Mouse (Mus musculus) layer of hippocampus, adult 9-11 months (tissue): ENCODE results near the gene Osbpl9.

ENCODE experiments used
- DNase-seq: peaks from one replicate; pipeline ENCODE4 v3.0.0; 2022

The Osbpl9 gene

DNA sequence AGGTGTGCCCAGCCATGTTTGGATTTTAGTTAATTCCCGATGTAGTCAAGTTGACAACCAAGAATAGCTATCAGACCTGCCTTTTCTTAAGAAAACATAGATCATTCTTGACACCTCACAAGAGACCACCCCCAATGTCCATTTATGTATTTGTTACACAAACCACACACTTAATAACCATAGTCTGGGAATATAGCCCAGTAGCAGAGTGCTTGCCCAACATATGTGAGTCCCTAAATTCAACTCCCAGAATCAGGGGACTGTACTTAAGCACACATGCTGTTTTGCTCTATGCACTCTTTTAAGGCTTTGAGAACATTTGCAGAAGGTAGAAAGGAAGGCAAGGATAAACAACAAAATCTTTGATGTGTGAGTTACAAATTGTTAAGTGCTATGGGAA lies 1.9 kb upstream of the Osbpl9 start:
- no peak for DNase-seq

DNA sequence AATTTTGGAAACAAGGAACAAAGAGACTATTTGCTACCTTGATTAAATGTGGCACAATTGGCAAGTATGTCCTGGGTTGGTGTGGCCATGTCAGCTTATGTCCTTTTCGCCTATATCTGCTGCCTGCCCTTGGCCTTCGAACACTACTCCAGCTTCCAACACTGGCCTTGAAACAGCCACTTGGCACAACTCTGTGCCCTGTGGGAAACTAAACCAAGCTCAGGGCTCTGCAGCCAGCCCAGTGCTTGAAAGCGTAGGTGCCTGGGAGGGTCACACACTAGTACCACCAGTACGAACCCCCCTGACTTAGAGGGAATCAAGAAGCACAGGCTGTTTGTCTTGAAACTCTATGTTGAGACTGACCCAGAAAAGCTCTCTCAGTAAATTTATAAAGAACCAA lies 3.0 kb downstream of the Osbpl9 start:
- no peak for DNase-seq

DNA sequence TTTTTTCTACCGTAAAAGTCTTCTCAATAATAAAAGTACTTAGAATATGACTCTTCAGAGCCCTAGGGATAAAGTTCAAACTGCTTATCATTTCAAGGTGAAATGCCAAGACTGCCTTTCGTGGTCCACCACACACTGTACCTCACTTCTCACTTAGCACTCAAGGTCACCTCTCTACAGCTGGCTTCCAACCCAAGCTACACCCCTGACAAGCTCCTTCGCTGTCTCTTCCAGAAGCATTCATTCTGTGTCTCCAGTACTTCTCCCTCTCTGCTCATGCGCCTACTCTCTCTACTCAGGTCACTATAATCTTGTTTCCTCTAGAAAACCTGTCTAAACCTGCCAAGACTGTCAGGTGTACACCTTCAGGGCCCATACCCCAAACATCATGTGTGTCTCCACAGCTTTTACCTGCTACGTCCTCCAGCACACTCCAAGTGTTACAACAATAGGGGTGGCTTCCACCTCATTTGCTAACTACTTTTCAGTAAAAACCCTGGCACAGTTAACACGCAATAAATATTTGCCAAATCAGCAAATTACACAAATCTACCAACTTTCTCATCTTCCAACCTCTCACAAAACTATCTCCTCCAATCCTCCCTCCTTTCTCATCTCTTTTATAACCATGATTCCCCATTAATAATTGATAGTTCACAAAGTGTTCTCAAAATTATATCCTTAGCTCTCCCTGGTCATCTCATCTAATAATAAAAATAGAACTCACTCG lies 6.0 kb downstream of the Osbpl9 start:
- DNase-seq: no peak

DNA sequence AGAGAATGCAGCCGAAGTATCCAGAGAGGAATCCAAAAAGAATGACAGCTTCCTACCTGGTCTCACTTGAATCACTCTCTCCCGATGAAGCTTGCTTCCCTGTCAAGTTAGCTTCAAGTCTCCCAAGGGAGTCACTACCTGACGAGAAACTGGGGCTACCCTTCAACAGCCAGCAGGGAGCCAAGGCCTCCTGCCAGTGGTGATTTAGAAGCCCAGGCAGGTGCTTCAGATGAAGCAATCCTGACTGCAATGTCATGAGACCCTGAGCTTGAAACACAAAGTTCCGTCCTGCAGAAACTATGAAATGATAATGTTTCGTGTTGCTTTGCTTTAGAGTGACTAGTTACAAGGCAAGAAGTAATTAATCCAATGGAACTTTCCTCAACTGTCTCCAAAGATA lies 8.2 kb downstream of the Osbpl9 start:
- no peak for DNase-seq

DNA sequence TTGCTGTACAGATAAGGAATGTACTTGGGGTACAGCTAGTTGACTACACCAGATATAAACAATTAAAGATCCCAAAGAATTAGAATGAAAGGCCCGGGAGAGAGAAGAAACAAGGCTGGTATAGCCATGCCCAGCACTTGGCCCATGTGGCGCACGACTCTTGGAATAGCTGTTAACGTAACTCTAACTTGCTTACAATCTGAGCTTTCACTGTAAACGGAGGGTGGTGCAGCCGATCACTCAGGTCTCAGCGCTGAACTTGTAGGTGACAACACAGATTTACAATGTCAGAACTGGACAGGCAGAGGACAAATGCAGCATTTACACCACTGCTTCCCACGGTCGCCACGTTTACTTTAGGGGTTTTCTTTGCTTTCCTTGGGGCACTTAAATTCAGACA lies 10.5 kb downstream of the Osbpl9 start:
- no peak for DNase-seq

DNA sequence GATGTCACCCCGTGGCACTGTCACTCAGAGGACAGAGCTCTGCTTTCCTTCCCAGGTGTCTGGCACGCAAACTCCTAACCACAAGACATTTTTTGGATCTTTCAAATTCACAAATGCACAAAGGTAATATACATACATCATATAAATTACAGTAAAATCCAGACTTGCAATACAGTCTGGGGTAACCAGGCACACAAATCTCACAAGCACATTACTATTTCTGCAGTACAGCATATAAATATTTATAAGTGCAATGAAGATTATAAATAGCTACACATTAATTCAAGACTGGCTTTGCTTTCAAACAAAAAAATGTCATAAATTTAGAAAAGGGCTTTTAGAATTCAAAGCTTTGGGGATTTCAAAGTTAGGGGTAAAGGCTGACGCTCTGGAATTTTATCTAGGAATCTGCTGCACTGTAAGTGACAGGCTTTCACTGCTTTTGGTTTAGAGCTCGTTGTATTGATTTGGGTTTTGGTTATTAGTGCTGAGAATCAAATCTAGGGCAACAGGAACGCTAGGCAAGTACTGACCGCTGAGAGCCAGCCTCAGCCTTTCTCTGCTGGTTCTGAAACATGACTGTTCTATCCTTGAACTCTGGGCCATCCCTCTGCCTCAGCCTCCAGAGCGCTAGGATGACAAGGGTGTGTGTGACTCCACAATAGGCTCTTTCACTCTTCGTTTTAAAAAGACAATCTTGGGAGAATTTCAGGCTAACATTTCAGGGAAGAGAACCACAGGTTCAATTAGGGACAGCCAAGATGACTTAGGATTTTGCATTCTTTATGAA lies 16.3 kb downstream of the Osbpl9 start:
- DNase-seq: no peak

DNA sequence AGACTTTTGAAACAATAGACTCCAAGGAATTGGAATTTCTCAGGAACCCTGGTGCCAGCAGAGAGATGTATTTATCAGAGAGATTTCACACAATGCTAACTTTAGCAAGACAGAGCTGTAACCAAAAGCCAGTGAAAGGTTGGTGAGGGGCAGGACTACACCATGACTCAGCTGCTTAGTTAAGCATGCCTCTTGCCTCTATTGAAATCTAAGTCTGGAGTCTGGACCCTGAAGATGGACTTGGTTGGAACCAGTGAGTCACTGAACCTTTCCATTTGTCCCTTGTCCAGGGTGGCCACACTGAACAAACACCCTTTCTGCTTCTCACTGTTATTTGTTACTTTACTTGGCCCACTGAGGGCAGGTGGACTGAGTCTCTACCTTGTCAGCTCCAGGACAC lies 26.4 kb downstream of the Osbpl9 start:
- no peak for DNase-seq

DNA sequence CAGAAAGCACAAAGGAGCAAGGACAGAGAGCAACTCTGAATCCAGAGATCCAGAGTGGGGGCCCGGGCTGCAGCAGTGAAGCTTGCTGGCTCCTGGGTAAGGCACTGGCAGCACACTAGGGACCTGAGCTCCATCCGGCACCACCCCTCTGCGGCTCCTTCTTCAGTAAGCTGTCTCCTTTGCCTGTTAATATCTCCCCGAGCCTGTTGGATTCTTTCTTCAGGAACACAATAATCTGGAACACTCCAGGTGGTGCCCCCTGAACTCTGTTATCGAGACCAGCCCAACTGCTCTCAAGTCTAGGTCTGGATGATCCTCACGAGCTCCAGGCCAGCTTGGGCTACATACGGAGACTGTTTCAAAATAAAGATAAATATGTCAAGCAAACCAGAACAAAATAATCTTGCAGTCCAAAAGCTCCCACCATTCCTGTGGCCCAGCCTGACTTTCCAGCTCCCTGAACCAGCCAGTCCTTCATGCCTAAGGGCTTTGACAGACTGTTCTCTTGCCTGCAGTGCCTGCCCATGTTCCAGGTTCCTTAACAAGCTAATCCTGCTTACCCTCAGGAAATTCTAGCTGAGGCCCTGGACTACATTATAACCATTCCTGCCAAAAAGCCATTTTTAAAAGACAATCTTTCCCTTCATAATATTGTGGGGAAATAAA lies 28.2 kb downstream of the Osbpl9 start:
- no peak for DNase-seq

DNA sequence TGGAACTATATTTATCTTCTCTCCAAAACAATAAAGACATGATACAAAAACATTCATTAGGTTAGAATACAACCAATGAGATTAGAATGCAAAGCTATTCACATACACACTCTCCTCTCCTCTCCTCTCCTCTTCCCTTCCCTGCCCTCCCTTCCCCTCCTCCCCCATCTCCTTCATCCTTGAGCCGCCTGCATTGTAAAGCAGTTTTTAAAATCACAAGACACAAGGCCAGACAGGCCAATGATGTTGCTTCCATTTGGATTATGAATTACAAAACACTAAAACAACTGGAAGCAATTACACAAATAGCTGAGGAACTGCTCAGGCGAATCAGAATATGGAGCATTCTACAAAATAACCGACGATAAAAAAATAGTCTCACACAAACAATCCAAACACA lies 28.7 kb downstream of the Osbpl9 start:
- no peak for DNase-seq

DNA sequence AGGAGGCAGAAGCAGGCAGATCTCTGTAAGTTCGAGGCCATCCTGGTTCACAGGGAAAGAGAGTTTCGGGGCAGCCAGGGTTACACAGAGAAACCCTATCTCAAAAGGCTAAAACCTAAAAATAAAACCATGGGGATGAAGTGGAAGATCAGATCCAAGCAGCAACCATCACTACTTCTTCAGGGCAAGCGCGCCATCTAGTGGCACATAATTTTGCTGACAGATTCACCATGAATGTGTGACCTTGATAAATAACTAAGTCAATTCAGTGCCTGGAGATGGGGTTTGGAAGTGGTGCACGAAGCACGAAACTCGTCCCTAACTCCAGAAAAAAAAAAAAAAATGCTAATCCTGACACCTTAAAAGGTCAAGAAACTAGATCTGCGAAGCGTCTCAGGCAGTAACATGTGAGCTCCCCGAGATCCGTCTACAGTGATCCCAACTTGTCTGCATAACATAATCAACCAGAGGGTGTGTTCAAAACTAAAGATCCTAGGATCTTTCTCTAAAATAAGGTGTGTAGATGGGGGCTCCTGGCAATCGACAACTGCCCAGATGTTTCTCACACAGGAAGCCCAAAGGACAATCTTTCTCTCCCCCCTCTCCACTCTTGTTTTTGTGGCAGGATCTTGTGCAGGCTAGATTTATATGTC lies 36.4 kb downstream of the Osbpl9 start:
- peak; percentile 78 for DNase-seq

DNA sequence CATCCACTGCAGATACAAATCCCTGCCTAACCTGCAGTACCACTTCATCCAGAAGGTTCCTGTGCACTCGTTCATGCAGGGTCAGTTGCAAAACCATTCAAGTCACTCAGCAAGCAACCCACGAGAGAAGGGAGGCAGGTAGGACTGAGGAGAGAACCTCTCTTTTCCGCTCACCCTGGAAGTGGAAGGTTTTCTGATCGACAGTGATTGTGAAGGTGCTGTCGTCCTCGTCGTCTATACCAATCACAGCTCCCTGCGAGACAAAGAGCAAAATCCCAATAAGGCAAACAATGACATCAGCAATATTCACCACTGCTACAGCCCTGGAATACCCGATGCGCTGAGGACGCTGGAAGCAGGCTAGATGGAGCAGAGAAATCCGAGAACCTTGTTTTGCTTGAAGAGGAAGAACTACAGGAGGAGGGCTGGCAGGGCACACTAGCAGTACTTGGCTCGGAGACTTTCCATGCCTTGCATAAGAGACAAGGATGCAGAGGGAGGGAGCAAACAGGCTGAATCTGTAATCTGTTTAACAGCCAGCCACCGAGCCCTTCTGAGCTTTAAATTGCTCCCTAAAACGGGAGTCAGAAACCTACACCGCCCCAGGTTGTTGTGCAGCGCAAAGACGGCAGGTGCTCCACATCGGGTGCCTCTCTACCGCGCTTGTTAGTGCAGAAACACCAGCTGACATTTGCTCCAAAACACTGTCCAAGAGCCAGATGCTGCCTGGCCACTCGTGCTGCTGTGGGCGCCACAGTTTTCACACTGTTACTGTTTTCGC lies 45.4 kb downstream of the Osbpl9 start:
- peak; percentile 31 for DNase-seq

DNA sequence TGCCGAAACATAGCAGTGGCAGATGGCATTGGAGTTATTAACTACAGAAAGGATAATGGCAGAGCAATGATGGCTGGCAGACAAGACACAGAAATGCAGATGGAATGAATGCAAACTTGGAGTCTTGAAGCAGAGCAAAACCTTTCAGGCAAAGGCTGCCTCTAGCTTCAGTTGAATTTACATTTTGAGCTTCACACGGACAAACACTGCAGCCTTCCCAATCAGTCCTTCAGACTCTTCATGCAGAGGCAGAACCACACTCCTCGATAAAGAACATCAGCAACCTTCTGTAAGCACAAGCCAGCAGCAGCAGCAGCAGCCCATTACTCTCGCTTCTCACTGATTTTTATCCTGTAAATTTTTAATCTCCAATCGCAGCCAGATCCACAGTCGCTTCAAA lies 46.0 kb downstream of the Osbpl9 start:
- no peak for DNase-seq

DNA sequence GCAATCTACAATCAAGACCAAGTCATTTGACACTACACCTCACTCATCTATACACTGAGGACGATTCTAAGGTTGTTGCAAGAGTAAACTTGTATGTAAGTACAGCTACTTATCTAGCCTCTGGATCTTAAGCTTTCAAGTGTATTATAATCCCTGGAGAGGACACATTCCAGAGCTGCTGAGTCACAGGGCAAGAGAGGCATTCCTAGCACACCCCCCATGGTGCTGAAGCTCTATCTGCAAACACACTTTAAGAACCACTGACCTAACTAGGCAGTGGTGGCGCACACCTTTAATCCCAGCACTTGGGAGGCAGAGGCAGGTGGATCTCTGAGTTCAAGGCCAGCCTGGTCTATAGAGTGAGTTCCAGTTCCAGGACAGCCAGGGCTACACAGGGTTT lies 51.9 kb downstream of the Osbpl9 start:
- no peak for DNase-seq

DNA sequence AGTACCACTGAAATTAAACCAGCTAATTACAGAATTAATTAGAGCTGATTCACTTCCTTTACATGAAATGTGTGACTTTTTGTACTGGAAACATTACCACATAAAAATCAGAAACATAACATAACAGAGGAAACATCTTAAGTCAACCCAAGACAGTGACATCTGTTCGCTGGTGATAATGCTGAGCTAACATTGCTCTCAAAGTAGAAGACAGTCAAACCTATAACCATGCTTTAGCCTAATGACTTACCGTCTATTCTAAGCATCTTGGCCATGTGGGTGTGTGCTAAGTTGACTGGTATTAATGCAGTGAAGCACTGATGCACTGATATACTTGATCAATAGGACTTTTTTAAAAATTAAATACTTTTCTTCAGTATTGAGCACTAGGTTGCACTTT lies 52.7 kb downstream of the Osbpl9 start:
- no peak for DNase-seq

DNA sequence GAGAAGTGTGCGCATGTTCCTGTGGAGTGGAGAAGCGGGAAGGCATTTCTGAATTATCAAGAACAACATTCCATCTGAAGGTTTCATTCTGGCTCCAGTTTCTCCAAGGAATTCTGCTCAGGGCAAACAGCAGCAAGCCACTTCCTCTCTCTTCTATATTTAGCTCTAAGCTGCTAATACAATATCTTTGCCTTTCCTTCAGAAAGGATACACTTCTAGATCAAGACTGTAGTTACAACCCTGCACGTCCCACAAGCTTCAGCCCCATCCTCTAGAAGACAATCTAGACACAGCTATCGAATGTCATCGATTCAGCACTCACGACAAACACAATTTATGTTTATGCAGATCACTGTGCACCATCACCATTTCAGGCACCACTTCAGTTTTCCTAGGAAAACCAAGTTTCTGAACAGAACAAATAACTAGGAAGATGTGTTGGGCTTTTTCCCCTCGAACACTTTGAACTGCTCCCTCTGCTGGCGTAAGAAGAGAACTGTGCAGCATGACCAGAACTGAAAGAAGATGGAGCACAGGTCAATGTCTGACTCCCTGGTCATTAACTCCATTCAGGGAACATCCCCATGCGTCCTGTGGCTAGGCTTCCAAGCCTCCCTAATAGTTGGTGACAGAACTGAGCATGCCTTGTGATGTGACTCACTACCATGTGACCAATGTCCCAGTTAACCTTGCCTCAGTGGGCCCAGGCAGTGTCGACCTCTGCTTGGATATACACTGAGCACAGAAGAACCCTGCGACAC lies 54.6 kb downstream of the Osbpl9 start:
- DNase-seq: no peak

DNA sequence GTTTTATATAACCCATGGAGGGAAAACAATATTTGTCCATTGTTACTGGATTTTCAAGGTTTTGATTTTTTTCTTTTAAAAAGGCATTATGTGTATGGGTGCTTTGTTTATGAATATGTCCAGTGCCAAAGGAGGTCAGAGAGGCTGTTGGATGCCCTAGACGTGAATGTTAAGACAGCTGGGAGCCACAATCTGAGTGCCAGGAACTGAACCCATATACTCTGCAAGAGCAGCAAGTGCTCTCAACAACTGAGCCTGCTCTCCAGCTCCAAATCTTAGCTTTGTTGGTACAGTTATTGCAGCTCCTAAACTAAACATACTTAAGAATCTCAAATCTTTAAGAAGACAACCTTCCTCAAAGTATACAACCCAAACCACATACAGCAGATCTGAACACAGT lies 59.0 kb downstream of the Osbpl9 start:
- no peak for DNase-seq

DNA sequence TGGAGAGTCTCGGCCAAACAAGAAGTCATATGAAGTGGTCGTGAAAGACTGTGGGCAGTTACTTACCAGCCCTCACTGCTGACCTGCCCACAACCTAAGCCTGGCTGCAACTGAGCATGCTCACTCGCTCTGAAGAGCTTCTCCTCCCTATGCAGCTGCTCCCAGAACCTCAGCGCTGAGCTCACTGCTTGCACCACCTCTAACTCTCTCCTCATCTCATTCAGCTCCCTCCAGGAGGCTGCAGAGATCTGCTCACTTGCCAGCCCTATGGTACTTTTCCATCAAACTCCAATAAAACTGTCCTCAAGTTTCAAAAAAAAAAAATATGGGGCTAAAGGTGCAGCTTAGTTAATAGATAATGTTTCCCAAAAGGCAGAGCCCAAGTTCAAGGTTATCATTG lies 63.5 kb downstream of the Osbpl9 start:
- no peak for DNase-seq

DNA sequence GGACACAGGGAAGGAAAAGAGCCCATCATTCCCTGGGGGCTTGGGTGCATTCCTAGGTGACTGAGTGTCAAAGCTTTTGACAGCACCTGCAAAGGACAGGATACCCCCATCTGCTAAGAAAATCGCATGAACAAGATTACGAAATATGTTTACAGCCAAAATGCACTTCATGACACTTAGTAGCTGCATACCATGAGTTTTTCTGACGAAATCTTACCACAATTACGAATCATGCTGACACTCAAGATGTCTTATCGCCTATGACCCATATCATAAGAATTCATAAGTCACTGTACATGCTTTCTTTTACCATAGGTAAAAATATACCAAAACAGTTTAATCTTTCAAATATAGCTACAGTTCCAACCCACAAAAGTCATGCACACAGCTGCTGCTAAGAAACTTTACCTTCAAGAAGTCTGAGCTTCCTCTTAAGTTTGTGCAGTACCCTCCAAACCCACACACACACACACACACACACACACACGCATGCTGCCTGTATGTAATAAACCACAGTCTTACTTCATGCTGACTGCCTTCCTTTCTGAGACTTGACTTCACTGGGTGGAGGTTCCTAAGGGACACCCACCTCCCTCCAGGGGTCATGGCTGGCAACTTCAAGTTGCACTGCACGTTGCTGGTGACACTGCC lies 65.5 kb downstream of the Osbpl9 start:
- DNase-seq: no peak

DNA sequence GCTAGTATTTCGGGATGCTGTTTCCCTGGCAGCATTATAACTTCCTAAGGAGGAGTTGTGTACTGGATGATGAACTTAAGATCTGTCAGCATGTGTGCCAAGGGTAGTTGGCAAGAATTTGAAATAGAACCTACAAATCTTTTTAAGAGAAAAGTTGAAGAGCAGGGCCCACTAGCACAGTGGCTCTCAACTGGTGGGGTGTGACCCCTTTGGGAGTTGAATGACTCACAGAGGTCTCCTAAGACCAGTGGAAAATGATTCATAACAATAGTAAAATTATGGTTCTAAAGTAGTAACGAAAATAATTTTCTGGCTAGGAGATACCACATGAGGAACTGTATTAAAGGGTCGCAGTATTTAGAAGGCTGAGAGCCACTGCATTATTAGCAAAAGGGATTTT lies 67.1 kb downstream of the Osbpl9 start:
- no peak for DNase-seq

DNA sequence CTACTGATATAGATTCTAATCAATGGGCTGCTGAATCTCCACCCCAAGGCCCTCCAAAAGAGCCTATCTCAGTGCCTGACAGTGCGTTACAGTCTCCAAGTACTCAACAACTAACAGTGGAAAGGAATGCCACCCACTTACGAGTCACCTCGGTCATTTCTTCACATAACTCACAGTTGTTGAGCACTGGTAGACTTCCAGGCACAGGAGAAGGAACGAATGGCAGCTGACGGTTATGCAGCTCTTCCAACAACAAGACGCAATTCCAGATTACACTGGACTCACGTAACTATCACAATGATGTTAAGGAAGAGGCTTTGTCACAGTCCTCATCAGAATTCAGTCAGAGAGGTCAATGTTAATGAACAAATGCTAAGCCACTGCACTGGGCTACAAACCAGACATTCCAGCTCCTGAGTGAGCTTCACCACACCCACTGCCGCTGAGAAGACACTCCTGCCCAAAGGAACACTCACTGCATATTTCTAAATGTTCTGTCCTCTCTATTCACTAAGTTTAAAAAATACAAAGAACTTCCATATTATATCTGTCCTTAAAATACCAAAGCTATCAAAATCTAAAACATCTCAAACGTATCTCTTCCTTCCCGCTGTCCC lies 70.7 kb downstream of the Osbpl9 start:
- DNase-seq: no peak

DNA sequence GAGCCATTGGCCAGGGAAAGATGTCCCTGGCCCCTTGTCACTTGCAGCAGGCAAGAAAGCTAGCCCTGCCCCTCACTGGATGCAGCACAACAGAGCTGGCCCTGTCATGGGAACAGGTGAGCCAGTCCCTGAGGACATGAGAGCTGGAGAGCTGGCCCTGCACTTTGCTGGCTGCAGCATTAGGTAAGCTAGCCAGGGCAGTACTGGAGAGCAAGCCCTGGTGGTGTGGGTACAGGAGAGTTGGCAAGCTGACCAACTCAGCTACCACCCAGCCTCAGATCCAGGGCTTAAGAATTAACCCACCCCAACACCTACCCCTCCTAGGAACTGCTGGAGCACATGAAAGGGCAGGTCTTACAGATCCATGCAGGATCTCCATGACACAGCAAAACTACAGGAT lies 73.1 kb downstream of the Osbpl9 start:
- no peak for DNase-seq
